Mouse (Mus musculus) embryonic fibroblast, embryonic 13.5 days (primary cell): Measurements from ENCODE around the gene Kcnmb2. TPM values are rescaled to one million over a fixed set of nuclear protein-coding genes. Genes with fewer than 3 reads are reported as not detected.
A peak's percentile ranks its signal among the peaks of the same experiment; 100 is the strongest.

Experiments used
- H3K27ac ChIP-seq: 2 replicates; pipeline ENCODE4 v1.5.1; 2012; ENCODE audit warnings: low read length, control low read depth, inconsistent platforms; ENCODE audit not compliant: insufficient read depth
- H3K4me1 ChIP-seq: 2 replicates; pipeline ENCODE4 v1.6.1; 2011; ENCODE audit warnings: low read length; ENCODE audit not compliant: control insufficient read depth, insufficient read depth
- H3K4me3 ChIP-seq: 2 replicates; pipeline ENCODE4 v1.5.1; 2011; ENCODE audit warnings: mild to moderate bottlenecking, control low read depth, low read length; ENCODE audit not compliant: insufficient read depth
- CTCF ChIP-seq: IDR thresholded peaks from 2 replicates; pipeline ENCODE4 v1.5.1; 2011; ENCODE audit warnings: mild to moderate bottlenecking, control low read depth, low read length, moderate library complexity, borderline replicate concordance; ENCODE audit not compliant: insufficient read depth
- POLR2A ChIP-seq: IDR thresholded peaks from 2 replicates; pipeline ENCODE4 v1.6.1; 2011; ENCODE audit warnings: low read depth, mild to moderate bottlenecking, control low read depth, low read length, moderate library complexity
- polyA plus RNA-seq: library from polyadenylated mRNA; stranded (reverse); fragments of >200 nt; gene quantifications from 2 replicates; pipeline ENCODE4 v1.2.4, GENCODE M21; 2011; ENCODE audit warnings: low read depth; ENCODE audit not compliant: missing spikeins, insufficient read length

The Kcnmb2 gene
- polyA plus RNA-seq, 1 experiment, result not detected

- no peak overlapping the region for H3K4me3 ChIP-seq
- H3K4me1 ChIP-seq, result no peaks in the 10 kb centered on the region
- TF ChIP-seq CTCF (no peak), POLR2A (no peak)
- H3K27ac ChIP-seq, result no peak overlapping the region
These were observed 226.1 kb downstream of the Kcnmb2 start for GRCm38 (mm10) chr3:32128391-32128790.

- no peaks in the 10 kb centered on the region for H3K4me1 ChIP-seq
- H3K27ac ChIP-seq, result no peak overlapping the region
- no peak overlapping the region for H3K4me3 ChIP-seq
- TF ChIP-seq POLR2A (no peak), CTCF (no peak)
These were observed 228.4 kb downstream of the Kcnmb2 start for GRCm38 (mm10) chr3:32130696-32131095.

- TF ChIP-seq CTCF, result no peak
- no peak for TF ChIP-seq POLR2A
These were observed 230.2 kb downstream of the Kcnmb2 start for GRCm38 (mm10) chr3:32132395-32133004.

GRCm38 (mm10) chr3:32144194-32144593 lies 241.9 kb downstream of the Kcnmb2 start:
- Histone ChIP-seq H3K27ac (no peak overlapping the region), H3K4me3 (no peak overlapping the region), H3K4me1 (no peaks in the 10 kb centered on the region)
- TF ChIP-seq POLR2A, result no peak
- no peak for TF ChIP-seq CTCF

More at GRCm38 (mm10) chr3:32132395-32133004, 230.2 kb downstream of the Kcnmb2 start:
- no peaks in the 10 kb centered on the region for H3K4me1 ChIP-seq
- no peak overlapping the region for H3K4me3 ChIP-seq
- no peak overlapping the region for H3K27ac ChIP-seq

- no peak for TF ChIP-seq CTCF
- TF ChIP-seq POLR2A, result no peak
- H3K4me1 ChIP-seq, result no peaks in the 10 kb centered on the region
- no peak overlapping the region for H3K27ac ChIP-seq
- H3K4me3 ChIP-seq, result no peak overlapping the region
These were observed 242.3 kb downstream of the Kcnmb2 start for GRCm38 (mm10) chr3:32144655-32145054.

- H3K4me1 ChIP-seq, result no peaks in the 10 kb centered on the region
- TF ChIP-seq CTCF (no peak), POLR2A (no peak)
- H3K27ac ChIP-seq, result no peak overlapping the region
- no peak overlapping the region for H3K4me3 ChIP-seq
These were observed 245.4 kb downstream of the Kcnmb2 start for GRCm38 (mm10) chr3:32147739-32148138.

GRCm38 (mm10) chr3:32149851-32150570 lies 247.7 kb downstream of the Kcnmb2 start:
- TF ChIP-seq CTCF (no peak), POLR2A (no peak)
- no peak overlapping the region for H3K4me3 ChIP-seq
- H3K4me1 ChIP-seq, result no peaks in the 10 kb centered on the region
- H3K27ac ChIP-seq, result no peak overlapping the region

GRCm38 (mm10) chr3:32180519-32180918 lies 278.2 kb downstream of the Kcnmb2 start:
- TF ChIP-seq POLR2A (no peak), CTCF (no peak)
- no peak overlapping the region for H3K4me3 ChIP-seq

GRCm38 (mm10) chr3:32185855-32186522 lies 283.7 kb downstream of the Kcnmb2 start:
- Histone ChIP-seq H3K27ac (no peak overlapping the region), H3K4me1 (no peaks in the 10 kb centered on the region), H3K4me3 (no peak overlapping the region)
- no peak for TF ChIP-seq POLR2A
- TF ChIP-seq CTCF, result no peak

More at GRCm38 (mm10) chr3:32180519-32180918, 278.2 kb downstream of the Kcnmb2 start:
- Histone ChIP-seq H3K27ac (no peak overlapping the region), H3K4me1 (no peaks in the 10 kb centered on the region)

GRCm38 (mm10) chr3:32188521-32188920 lies 286.2 kb downstream of the Kcnmb2 start:
- H3K4me3 ChIP-seq, result no peak overlapping the region
- TF ChIP-seq CTCF (peak; percentile 81; the same call in 1 of the 2 replicates), POLR2A (no peak)
- no peak overlapping the region for H3K27ac ChIP-seq
- H3K4me1 ChIP-seq, result no peaks in the 10 kb centered on the region

GRCm38 (mm10) chr3:32188955-32189354 lies 286.6 kb downstream of the Kcnmb2 start:
- TF ChIP-seq POLR2A (no peak), CTCF (no peak)
- no peaks in the 10 kb centered on the region for H3K4me1 ChIP-seq
- H3K27ac ChIP-seq, result no peak overlapping the region
- no peak overlapping the region for H3K4me3 ChIP-seq
